Mouse (Mus musculus): ENCODE results near the gene Ryr3. TPM values are rescaled to one million over a fixed set of nuclear protein-coding genes. Genes with fewer than 3 reads are reported as not detected.

The Ryr3 gene
- total RNA-seq, 2 experiments from 2014 or later, result 76.9 to 86.6 TPM

DNA sequence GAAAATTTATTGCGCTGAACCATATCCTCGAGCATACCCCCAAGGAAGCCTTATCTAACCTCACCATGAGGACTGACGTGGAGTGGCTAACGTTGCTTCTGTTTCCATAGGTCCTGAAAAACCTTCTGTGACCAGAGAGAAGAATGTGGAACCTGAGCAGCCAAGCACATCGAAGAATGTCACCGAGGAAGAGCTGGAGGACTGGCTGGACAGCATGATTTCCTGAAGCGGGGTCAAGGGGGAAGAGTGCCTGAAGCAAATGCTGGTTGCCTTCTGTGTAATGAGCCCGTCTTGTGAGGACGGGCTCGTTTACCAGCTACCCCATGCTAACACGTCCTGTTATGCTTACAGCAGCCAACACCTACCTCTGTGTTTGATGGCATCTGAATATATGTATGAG lies 586.2 kb downstream of the Ryr3 start:
- H3K27ac ChIP-seq, result no peak overlapping the region
- no peak for DNase-seq (ENCODE audit: low spot score in 2 of 2)
- no peak for TF ChIP-seq CTCF (conservative IDR thresholded peaks at IDR 0.05)
- H3K4me3 ChIP-seq, result no peak overlapping the region

GRCm38 (mm10) chr2:112625156-112625555 lies 591.7 kb downstream of the Ryr3 start:
- no peak overlapping the region for H3K4me3 ChIP-seq
- no peak for TF ChIP-seq CTCF (conservative IDR thresholded peaks at IDR 0.05)
- DNase-seq (ENCODE audit: low spot score in 2 of 2), result no peak
- no peak overlapping the region for H3K27ac ChIP-seq

DNA sequence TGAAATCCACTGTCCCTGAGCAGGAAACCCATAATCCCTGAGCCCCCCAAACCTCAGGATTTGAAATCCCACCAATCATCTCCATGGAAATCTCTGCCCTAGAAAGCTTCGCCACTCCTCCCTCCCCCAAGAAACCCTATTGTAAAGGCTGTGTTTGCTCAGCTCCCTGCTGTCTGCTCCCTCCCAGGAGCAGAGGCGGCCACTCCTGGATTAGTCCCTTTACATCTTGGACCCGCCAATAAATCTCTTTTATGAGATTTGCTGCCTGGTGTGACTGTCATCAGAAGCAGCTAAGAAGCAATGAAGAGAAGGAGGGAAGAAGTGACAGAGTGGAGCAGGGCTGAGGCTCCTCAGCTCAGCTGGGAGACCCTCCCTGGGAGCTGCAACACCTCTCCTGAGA lies 599.7 kb downstream of the Ryr3 start:
- DNase-seq (ENCODE audit: low spot score in 2 of 2), result no peak
- no peak overlapping the region for H3K27ac ChIP-seq
- no peak overlapping the region for H3K4me3 ChIP-seq
- TF ChIP-seq CTCF (conservative IDR thresholded peaks at IDR 0.05), result no peak

DNA sequence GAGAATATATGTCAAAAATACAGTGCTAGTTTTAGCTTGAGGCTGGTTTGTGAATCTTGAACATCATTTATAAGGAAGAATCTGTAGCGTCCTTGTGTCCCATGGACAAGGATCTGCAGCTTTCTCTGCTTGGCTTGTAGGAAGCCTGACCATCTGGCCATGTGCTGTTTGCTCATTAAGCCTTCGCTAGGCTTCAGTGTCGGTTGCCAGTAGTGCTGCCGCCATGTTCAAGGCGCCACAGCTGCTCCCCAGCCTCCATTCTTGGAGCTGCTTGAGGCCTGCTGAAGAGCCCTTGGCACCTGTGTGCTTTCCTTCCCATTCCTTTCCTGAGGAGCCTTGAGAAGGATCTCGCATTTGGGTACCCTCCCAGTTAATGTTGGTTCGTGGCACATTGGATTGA lies 602.5 kb downstream of the Ryr3 start:
- TF ChIP-seq CTCF (conservative IDR thresholded peaks at IDR 0.05), result no peak

DNA sequence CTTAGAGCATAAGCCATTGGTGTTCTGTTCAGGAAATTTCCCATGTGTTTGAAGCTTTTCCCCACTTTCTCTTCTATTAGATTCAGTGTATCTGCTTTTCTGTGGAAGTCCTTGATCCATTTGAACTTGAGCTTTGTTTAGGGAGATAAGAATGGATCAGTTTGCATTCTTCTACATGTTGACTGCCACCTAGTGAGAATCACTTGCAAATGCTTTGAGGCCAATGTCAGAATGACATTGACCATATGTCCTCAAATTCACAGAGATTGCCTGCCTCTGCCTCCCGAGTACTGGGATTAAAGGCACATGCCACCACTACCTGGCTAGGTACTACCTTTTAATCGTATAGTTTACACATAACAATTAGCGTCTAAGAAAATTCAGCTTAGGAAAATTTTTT lies 604.3 kb downstream of the Ryr3 start:
- Histone ChIP-seq H3K27ac (no peak overlapping the region), H3K4me3 (no peak overlapping the region)
- no peak for DNase-seq (ENCODE audit: low spot score in 2 of 2)
- peak; percentile 79 for TF ChIP-seq CTCF (conservative IDR thresholded peaks at IDR 0.05)

More for the DNA sequence above, 602.5 kb downstream of the Ryr3 start:
- no peak for DNase-seq (ENCODE audit: low spot score in 2 of 2)
- no peak overlapping the region for H3K4me3 ChIP-seq
- peak overlapping the region; percentile 1; the same call in 1 of the 2 replicates for H3K27ac ChIP-seq

- no peak for TF ChIP-seq CTCF (conservative IDR thresholded peaks at IDR 0.05)
- Histone ChIP-seq H3K27ac (no peak overlapping the region), H3K4me3 (no peak overlapping the region)
- no peak for DNase-seq (ENCODE audit: low spot score in 2 of 2)
Observed at GRCm38 (mm10) chr2:112606536-112606935, 610.4 kb downstream of the Ryr3 start.

- TF ChIP-seq CTCF (conservative IDR thresholded peaks at IDR 0.05), result no peak
- H3K27ac ChIP-seq, result peak overlapping the region; percentile 71
- DNase-seq (ENCODE audit: low spot score in 2 of 2), result peak in 1 of 2 experiments; percentile 43
Observed at GRCm38 (mm10) chr2:112602487-112602886, 614.4 kb downstream of the Ryr3 start.

GRCm38 (mm10) chr2:112600222-112600621 lies 616.7 kb downstream of the Ryr3 start:
- no peak for TF ChIP-seq CTCF (conservative IDR thresholded peaks at IDR 0.05)
- Histone ChIP-seq H3K27ac (no peak overlapping the region), H3K4me3 (no peak overlapping the region)
- no peak for DNase-seq (ENCODE audit: low spot score in 2 of 2)

More at GRCm38 (mm10) chr2:112602487-112602886, 614.4 kb downstream of the Ryr3 start:
- H3K4me3 ChIP-seq, result no peak overlapping the region

GRCm38 (mm10) chr2:112597064-112597463 lies 619.8 kb downstream of the Ryr3 start:
- H3K4me3 ChIP-seq, result no peak overlapping the region
- H3K27ac ChIP-seq, result no peak overlapping the region
- no peak for DNase-seq (ENCODE audit: low spot score in 2 of 2)
- TF ChIP-seq CTCF (conservative IDR thresholded peaks at IDR 0.05), result no peak

DNA sequence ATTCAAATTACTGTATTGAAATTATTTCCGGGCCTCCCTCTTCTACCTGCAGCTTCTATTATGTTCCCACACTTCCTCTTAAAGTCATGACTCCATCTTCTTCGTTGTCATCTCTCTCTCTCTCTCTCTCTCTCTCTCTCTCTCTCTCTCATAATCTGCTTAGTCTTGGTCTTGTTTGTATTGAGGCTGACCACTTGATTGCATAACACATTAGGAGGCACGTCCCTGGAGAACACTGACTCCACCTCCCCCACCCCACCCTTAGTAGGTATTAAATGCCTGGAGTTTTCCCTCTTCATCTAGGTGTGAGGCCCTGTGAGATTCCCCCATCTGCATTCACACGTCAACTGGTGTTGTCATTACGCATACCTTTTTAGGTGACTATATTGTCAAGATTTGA lies 620.5 kb downstream of the Ryr3 start:
- no peak for DNase-seq (ENCODE audit: low spot score in 2 of 2)
- no peak for TF ChIP-seq CTCF (conservative IDR thresholded peaks at IDR 0.05)
- no peak overlapping the region for H3K4me3 ChIP-seq
- no peak overlapping the region for H3K27ac ChIP-seq

- TF ChIP-seq CTCF (conservative IDR thresholded peaks at IDR 0.05), result no peak
- Histone ChIP-seq H3K4me3 (no peak overlapping the region), H3K27ac (no peak overlapping the region)
- DNase-seq (ENCODE audit: low spot score in 2 of 2), result no peak
Observed at GRCm38 (mm10) chr2:112595807-112596206, 621.1 kb downstream of the Ryr3 start.

DNA sequence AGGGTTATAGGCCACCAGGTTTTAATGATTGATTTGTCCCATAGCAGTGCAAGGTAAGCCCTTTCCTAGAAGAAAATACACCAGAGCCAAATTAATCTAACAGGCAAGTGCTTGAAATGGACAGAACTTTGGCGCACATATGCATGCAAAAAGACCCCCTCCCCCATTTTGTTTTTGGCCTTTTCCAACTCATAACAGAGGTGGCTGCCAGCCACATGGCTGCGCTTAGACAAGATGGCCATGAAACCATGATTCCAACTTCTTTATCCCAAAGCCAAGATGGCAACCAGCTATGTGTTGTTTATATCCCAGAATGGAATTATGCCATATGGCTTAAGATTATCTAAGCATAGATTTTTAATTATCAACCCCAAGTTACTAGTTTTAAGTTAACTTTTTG lies 623.1 kb downstream of the Ryr3 start:
- no peak for TF ChIP-seq CTCF (conservative IDR thresholded peaks at IDR 0.05)
- Histone ChIP-seq H3K4me3 (no peak overlapping the region), H3K27ac (0 out of 2 replicates have a peak overlapping the region, but pooled peaks have one; percentile 92)
- no peak for DNase-seq (ENCODE audit: low spot score in 2 of 2)

- H3K4me3 ChIP-seq, result no peak overlapping the region
- no peak for TF ChIP-seq CTCF (conservative IDR thresholded peaks at IDR 0.05)
- no peak for DNase-seq (ENCODE audit: low spot score in 2 of 2)
- peak overlapping the region; percentile 92 for H3K27ac ChIP-seq
Observed at GRCm38 (mm10) chr2:112593322-112593721, 623.6 kb downstream of the Ryr3 start.

DNA sequence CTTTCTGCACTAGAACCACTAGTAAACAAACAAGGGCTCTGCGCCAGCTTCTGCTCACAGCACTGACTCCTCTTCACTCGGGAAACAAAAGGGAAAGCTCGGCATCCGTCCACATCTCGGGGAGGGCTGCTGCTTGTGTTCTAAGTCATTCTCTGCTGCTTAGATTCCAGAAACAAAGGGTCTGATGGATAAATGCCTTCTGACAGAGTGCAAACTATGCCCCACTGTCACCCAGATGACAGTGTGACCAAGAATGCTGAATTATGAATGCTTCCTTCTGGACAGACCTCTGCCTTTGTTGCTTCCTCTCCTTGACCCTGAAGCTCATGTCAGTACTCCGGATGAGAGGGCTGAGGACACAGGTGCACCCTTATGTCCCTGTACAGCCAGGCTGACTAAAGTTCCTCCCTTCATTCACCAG lies 625.4 kb downstream of the Ryr3 start:
- H3K4me3 ChIP-seq, result peak overlapping the region; percentile 33
- peak overlapping the region; percentile 92 for H3K27ac ChIP-seq
- peak; percentile 53 to 60 for DNase-seq (ENCODE audit: low spot score in 2 of 2)
- TF ChIP-seq CTCF (conservative IDR thresholded peaks at IDR 0.05), result no peak

DNA sequence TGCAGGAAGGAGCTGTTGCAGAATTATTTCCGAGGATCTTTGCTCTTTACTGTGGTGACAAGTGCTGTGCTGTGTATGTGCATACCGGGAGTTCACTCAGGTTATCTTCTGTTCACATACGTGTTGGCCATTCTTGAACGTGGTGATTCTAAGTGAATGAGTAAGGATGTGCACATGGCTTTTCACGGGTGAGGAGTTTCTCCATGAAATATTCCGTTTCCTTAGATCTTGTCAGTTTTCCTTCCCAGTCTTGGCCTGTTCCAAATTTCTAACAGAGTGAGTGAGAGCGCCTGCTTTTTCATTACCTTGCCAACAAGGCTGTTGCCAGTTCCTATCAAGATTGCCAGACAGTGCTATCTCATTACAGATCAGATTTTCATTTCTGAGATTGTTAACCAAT lies 625.9 kb downstream of the Ryr3 start:
- H3K4me3 ChIP-seq, result peak overlapping the region; percentile 33
- H3K27ac ChIP-seq, result peak overlapping the region; percentile 92
- peak in 1 of 2 experiments; percentile 60 for DNase-seq (ENCODE audit: low spot score in 2 of 2)
- TF ChIP-seq CTCF (conservative IDR thresholded peaks at IDR 0.05), result no peak

Small RNA genes within 50 kb of the gene (microRNA-seq; reads per million reads assigned to microRNA genes)
- 0 reads per million in 2 experiments for gene Gm44374

Other genes starting within 250 kb of the Ryr3 start
- gene Tmco5b, start 68.6 kb upstream of the Ryr3 start, total RNA-seq (2021), result not detected
- 10 to 100 TPM; 43.3 to 47.3 TPM for gene Fmn1, start 110.6 kb upstream of the Ryr3 start, total RNA-seq (2021)